Mouse (Mus musculus): ENCODE measurements at regions not wholly inside any gene's neighbourhood (a gene's known extent, or its start where the extent isn't known, plus 50 kb on each side); places are given as distances from the start of the nearest gene placed in this dataset.
A peak's percentile ranks its signal among the peaks of the same experiment; 100 is the strongest.

- H3K27me3 ChIP-seq (replicated peaks; ENCODE audit: control insufficient read depth, insufficient read depth, low read length) = no peaks in the 10 kb centered on the region
- ATAC-seq (no peak), DNase-seq (ENCODE audit: low spot score) (no peak)
- H3K4me1 ChIP-seq (ENCODE audit: control insufficient read depth, insufficient read depth, low read length) = no peaks in the 10 kb centered on the region
- no peak overlapping the region for H3K9ac ChIP-seq (ENCODE audit: low read length)
- H3K4me3 ChIP-seq (ENCODE audit: low read depth, low read length) = no peak overlapping the region
- no peak overlapping the region for H3K4me2 ChIP-seq (ENCODE audit: low read length)
- 80% methylated on average over 3 of the region's 3 CpGs for WGBS
- no peaks in the 10 kb centered on the region for H3K36me3 ChIP-seq (ENCODE audit: control insufficient read depth, insufficient read depth, low read length)
- no peaks in the 10 kb centered on the region for H3K9me3 ChIP-seq (replicated peaks; ENCODE audit: control insufficient read depth, low read length)
- H3K27ac ChIP-seq (ENCODE audit: low read depth, low read length) = no peak overlapping the region
Observed at GRCm38 (mm10) chr13:82318395-82318794, 535.5 kb downstream of the Cetn3 start.

DNA sequence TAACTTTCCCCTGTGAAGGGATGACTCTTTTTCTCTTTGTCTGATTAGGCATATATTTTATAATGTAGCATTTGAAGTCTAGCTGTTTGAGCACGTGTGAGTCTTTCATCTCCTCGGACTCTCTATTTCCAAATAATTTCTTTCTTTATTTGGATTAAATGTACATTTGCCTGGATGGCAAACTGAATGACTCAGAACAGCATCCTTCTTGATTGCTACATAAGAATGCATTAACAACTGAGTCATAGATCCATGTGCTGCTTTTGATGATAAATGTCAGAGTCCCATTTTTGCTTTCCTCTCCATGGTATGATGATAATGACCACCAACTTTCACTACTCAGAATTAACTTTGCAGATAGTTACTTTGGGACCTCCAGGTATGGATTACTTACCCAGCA is 571.5 kb downstream of the Cetn3 start:
- 92% methylated on average over 2 of the region's 2 CpGs for WGBS

GRCm38 (mm10) chr13:82355296-82355695 is 572.4 kb downstream of the Cetn3 start:
- ATAC-seq (peak; percentile 46; the same call in 1 of the 2 replicates), DNase-seq (ENCODE audit: low spot score) (peak; percentile 38)
- no peak overlapping the region for H3K9ac ChIP-seq (ENCODE audit: low read length)
- no peak overlapping the region for H3K4me3 ChIP-seq (ENCODE audit: low read depth, low read length)
- H3K36me3 ChIP-seq (ENCODE audit: control insufficient read depth, insufficient read depth, low read length) = no peaks in the 10 kb centered on the region
- H3K27ac ChIP-seq (ENCODE audit: low read depth, low read length) = no peak overlapping the region
- no peak overlapping the region for H3K4me2 ChIP-seq (ENCODE audit: low read length)
- H3K27me3 ChIP-seq (replicated peaks; ENCODE audit: control insufficient read depth, insufficient read depth, low read length) = no peaks in the 10 kb centered on the region
- H3K9me3 ChIP-seq (replicated peaks; ENCODE audit: control insufficient read depth, low read length) = no peaks in the 10 kb centered on the region
- no peaks in the 10 kb centered on the region for H3K4me1 ChIP-seq (ENCODE audit: control insufficient read depth, insufficient read depth, low read length)

More for the DNA sequence above, 571.5 kb downstream of the Cetn3 start:
- Histone ChIP-seq H3K4me1 (ENCODE audit: control insufficient read depth, insufficient read depth, low read length) (no peaks in the 10 kb centered on the region), H3K27me3 (replicated peaks; ENCODE audit: control insufficient read depth, insufficient read depth, low read length) (no peaks in the 10 kb centered on the region), H3K4me2 (ENCODE audit: low read length) (no peak overlapping the region), H3K9me3 (replicated peaks; ENCODE audit: control insufficient read depth, low read length) (no peaks in the 10 kb centered on the region), H3K27ac (ENCODE audit: low read depth, low read length) (no peak overlapping the region), H3K9ac (ENCODE audit: low read length) (no peak overlapping the region), H3K4me3 (ENCODE audit: low read depth, low read length) (no peak overlapping the region), H3K36me3 (ENCODE audit: control insufficient read depth, insufficient read depth, low read length) (no peaks in the 10 kb centered on the region)
- ATAC-seq = no peak
- DNase-seq (ENCODE audit: low spot score) = no peak

- DNase-seq (ENCODE audit: low spot score) (no peak), ATAC-seq (no peak)
- no peak overlapping the region for H3K9ac ChIP-seq (ENCODE audit: low read length)
- H3K36me3 ChIP-seq (ENCODE audit: control insufficient read depth, insufficient read depth, low read length) = no peaks in the 10 kb centered on the region
- no peak overlapping the region for H3K4me3 ChIP-seq (ENCODE audit: low read depth, low read length)
- H3K4me1 ChIP-seq (ENCODE audit: control insufficient read depth, insufficient read depth, low read length) = no peaks in the 10 kb centered on the region
- no peak overlapping the region for H3K27ac ChIP-seq (ENCODE audit: low read depth, low read length)
- no peaks in the 10 kb centered on the region for H3K27me3 ChIP-seq (replicated peaks; ENCODE audit: control insufficient read depth, insufficient read depth, low read length)
- no peak overlapping the region for H3K4me2 ChIP-seq (ENCODE audit: low read length)
- no peaks in the 10 kb centered on the region for H3K9me3 ChIP-seq (replicated peaks; ENCODE audit: control insufficient read depth, low read length)
- WGBS = 14% methylated on average over 1 of the region's 1 CpGs
Observed at GRCm38 (mm10) chr13:82359442-82359841, 576.6 kb downstream of the Cetn3 start.

GRCm38 (mm10) chr13:82360711-82361110 is 577.8 kb downstream of the Cetn3 start:
- 7% methylated on average over 1 of the region's 1 CpGs for WGBS
- no peak for ATAC-seq
- Histone ChIP-seq H3K4me3 (ENCODE audit: low read depth, low read length) (no peak overlapping the region), H3K4me1 (ENCODE audit: control insufficient read depth, insufficient read depth, low read length) (no peaks in the 10 kb centered on the region), H3K27me3 (replicated peaks; ENCODE audit: control insufficient read depth, insufficient read depth, low read length) (no peaks in the 10 kb centered on the region), H3K9ac (ENCODE audit: low read length) (no peak overlapping the region), H3K4me2 (ENCODE audit: low read length) (no peak overlapping the region), H3K9me3 (replicated peaks; ENCODE audit: control insufficient read depth, low read length) (no peaks in the 10 kb centered on the region), H3K27ac (ENCODE audit: low read depth, low read length) (no peak overlapping the region), H3K36me3 (ENCODE audit: control insufficient read depth, insufficient read depth, low read length) (no peaks in the 10 kb centered on the region)
- no peak for DNase-seq (ENCODE audit: low spot score)

GRCm38 (mm10) chr13:82361379-82361778 is 578.5 kb downstream of the Cetn3 start:
- Histone ChIP-seq H3K4me3 (ENCODE audit: low read depth, low read length) (no peak overlapping the region), H3K4me2 (ENCODE audit: low read length) (no peak overlapping the region), H3K27ac (ENCODE audit: low read depth, low read length) (no peak overlapping the region), H3K36me3 (ENCODE audit: control insufficient read depth, insufficient read depth, low read length) (no peaks in the 10 kb centered on the region), H3K9ac (ENCODE audit: low read length) (no peak overlapping the region), H3K27me3 (replicated peaks; ENCODE audit: control insufficient read depth, insufficient read depth, low read length) (no peaks in the 10 kb centered on the region), H3K4me1 (ENCODE audit: control insufficient read depth, insufficient read depth, low read length) (no peaks in the 10 kb centered on the region), H3K9me3 (replicated peaks; ENCODE audit: control insufficient read depth, low read length) (no peaks in the 10 kb centered on the region)
- DNase-seq (ENCODE audit: low spot score) = no peak
- ATAC-seq = no peak
- WGBS = 57% methylated on average over 4 of the region's 4 CpGs

DNA sequence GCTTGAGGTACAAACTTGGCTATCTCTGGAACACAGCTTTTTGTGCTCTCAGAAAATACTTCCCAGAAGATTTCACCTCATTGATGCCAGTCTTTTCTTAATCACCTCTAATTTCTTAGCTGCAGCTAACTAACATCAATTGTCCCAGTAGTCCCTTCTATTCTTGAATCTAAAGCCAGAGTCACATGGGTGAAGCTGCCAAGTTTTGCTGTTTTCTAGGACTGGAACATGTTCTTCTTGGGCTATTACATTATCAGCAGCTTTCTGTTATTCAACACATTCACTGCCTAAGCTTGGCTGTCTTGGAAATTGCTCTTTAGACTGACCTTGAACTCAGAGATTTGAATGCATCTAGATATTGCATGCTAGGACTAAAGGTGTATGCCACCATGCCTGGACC is 583.9 kb downstream of the Cetn3 start:
- no peak for ATAC-seq
- Histone ChIP-seq H3K4me3 (ENCODE audit: low read depth, low read length) (no peak overlapping the region), H3K27me3 (replicated peaks; ENCODE audit: control insufficient read depth, insufficient read depth, low read length) (no peaks in the 10 kb centered on the region), H3K27ac (ENCODE audit: low read depth, low read length) (no peak overlapping the region), H3K9me3 (replicated peaks; ENCODE audit: control insufficient read depth, low read length) (no peaks in the 10 kb centered on the region), H3K4me1 (ENCODE audit: control insufficient read depth, insufficient read depth, low read length) (no peaks in the 10 kb centered on the region), H3K4me2 (ENCODE audit: low read length) (no peak overlapping the region), H3K9ac (ENCODE audit: low read length) (no peak overlapping the region), H3K36me3 (ENCODE audit: control insufficient read depth, insufficient read depth, low read length) (no peaks in the 10 kb centered on the region)
- DNase-seq (ENCODE audit: low spot score) = no peak

GRCm38 (mm10) chr13:82371579-82371978 is 588.7 kb downstream of the Cetn3 start:
- Histone ChIP-seq H3K4me1 (ENCODE audit: control insufficient read depth, insufficient read depth, low read length) (no peaks in the 10 kb centered on the region), H3K9ac (ENCODE audit: low read length) (no peak overlapping the region), H3K4me2 (ENCODE audit: low read length) (no peak overlapping the region), H3K36me3 (ENCODE audit: control insufficient read depth, insufficient read depth, low read length) (no peaks in the 10 kb centered on the region), H3K4me3 (ENCODE audit: low read depth, low read length) (no peak overlapping the region), H3K9me3 (replicated peaks; ENCODE audit: control insufficient read depth, low read length) (no peaks in the 10 kb centered on the region), H3K27me3 (replicated peaks; ENCODE audit: control insufficient read depth, insufficient read depth, low read length) (no peaks in the 10 kb centered on the region), H3K27ac (ENCODE audit: low read depth, low read length) (no peak overlapping the region)
- ATAC-seq = no peak; the same call in 1 of the 2 replicates
- 90% methylated on average over 2 of the region's 2 CpGs for WGBS
- no peak for DNase-seq (ENCODE audit: low spot score)

- Histone ChIP-seq H3K4me2 (ENCODE audit: low read length) (no peak overlapping the region), H3K9me3 (replicated peaks; ENCODE audit: control insufficient read depth, low read length) (no peaks in the 10 kb centered on the region), H3K9ac (ENCODE audit: low read length) (no peak overlapping the region), H3K4me1 (ENCODE audit: control insufficient read depth, insufficient read depth, low read length) (no peaks in the 10 kb centered on the region), H3K27ac (ENCODE audit: low read depth, low read length) (no peak overlapping the region), H3K4me3 (ENCODE audit: low read depth, low read length) (no peak overlapping the region), H3K36me3 (ENCODE audit: control insufficient read depth, insufficient read depth, low read length) (no peaks in the 10 kb centered on the region), H3K27me3 (replicated peaks; ENCODE audit: control insufficient read depth, insufficient read depth, low read length) (no peaks in the 10 kb centered on the region)
- DNase-seq (ENCODE audit: low spot score) = peak; percentile 71
- ATAC-seq = peak; percentile 57; the same call in 1 of the 2 replicates
- WGBS = 51% methylated on average over 4 of the region's 4 CpGs
Observed at GRCm38 (mm10) chr13:82372612-82373011, 589.7 kb downstream of the Cetn3 start.

All from forebrain, embryonic 14.5 days (tissue).